Mouse (Mus musculus) neutrophil, adult 5-6 weeks (primary cell): ENCODE measurements at regions not wholly inside any gene's neighbourhood (a gene's known extent, or its start where the extent isn't known, plus 50 kb on each side); places are given as distances from the start of the nearest gene placed in this dataset.
"Not testable (repeated sequence)": the region's sequence is repeated elsewhere in the genome, so short reads cannot be mapped to it uniquely, and the experiment has no call there.

Experiments used
- ATAC-seq: fragments of 151-379, 151-347 bp; 2 replicates; pipeline ENCODE4 v1.8.0; 2017; ENCODE audit warnings: mild to moderate bottlenecking, moderate TSS enrichment; ENCODE audit not compliant: insufficient number of reproducible peaks, poor library complexity, low FRiP score, severe bottlenecking; ENCODE audit errors: extremely low read depth

GRCm38 (mm10) chr10:56956728-56957127 lies 529.5 kb upstream of the Hsf2 start:
- ATAC-seq, result no peak

GRCm38 (mm10) chr10:56962096-56962807 lies 523.9 kb upstream of the Hsf2 start:
- no peak for ATAC-seq

DNA sequence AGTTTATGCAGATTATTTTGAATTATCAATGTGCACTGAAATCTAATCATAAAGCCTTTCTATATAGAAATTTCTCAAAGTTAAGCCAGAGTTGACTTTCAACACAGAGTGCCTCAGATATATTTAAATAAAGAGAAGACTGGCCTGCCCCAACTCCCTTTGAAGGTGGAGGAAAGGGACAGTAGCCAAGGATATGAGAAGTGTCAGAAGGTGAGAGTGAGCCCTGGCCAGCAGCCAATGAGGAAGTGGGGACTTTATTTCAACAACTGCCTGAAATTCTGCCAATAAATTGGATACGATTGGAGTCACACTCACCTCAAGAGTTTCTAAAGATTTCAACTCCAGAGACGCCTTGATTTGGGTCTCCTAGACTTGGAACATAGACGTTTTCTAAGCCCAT lies 523.0 kb upstream of the Hsf2 start:
- ATAC-seq, result no peak

DNA sequence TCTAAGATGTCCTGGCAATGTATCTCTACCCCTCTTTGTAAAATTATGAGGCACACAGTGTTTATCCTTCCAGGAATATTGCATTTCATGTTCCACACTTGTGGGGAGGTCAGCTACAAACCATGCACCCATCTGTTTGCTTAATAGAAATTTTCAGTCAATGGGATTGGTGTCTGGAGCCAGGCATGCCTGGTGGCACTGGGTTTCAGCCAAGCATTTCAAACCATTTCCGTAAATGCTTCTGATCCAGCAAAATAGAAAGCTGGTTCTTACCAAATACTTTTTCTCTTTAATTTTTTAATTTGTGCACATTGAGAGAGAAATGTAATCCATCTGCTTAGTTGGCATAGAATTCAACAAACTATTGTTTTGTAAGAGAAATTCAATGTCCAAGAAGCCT lies 517.3 kb upstream of the Hsf2 start:
- no peak for ATAC-seq

- no peak for ATAC-seq
These were observed 511.4 kb upstream of the Hsf2 start for GRCm38 (mm10) chr10:56974812-56975211.

DNA sequence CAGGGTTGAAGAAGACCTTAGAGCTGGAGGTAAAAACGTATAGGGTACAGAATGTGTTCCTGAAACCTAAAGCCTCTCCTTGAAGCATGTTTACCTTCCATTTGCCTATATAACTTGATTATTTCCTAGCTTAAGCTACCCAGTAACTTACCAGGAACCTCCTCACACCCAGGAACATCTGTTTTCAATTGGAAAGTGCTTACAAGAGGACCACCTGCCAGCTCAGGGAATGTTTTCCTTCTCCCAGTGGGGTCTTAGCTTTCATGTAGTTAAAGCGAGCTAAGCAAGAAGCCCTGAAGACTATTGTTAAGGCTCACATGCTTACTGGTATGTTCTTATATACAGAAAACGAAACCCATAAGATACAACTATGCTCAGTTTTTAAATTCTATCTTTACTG lies 506.6 kb upstream of the Hsf2 start:
- ATAC-seq, result no peak

GRCm38 (mm10) chr10:56980821-56981220 lies 505.4 kb upstream of the Hsf2 start:
- ATAC-seq, result no peak

DNA sequence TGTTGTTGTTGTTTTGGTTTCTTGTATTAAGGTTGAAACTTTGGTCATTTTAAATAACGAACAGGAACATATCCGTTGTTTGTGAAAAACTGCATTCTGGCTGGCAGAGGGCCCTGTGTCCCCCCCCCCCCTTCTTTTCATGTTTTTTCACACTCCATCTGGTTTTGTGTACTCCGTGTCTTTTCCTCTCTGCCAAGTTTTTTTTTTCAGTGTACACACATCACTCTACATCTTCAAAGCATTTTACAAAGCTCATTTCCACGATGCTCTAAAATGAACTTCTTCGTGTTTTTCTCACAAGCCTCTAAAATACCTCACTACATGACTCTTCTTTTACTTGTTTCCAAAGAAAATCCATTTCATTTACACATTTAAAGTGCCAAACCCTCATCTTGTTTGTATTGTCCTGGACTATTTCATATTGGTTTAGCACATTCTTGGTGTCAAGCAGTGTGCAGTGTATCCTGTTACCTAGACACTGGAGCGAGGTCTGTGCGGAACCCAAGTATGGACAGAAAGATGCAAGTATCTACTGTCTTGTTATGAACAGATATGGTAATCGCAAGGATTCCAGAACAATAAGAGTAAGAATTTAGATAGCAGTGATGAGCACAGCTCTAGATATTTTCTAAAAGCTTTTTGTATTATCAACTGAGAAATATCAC lies 503.5 kb upstream of the Hsf2 start:
- ATAC-seq, result no peak

DNA sequence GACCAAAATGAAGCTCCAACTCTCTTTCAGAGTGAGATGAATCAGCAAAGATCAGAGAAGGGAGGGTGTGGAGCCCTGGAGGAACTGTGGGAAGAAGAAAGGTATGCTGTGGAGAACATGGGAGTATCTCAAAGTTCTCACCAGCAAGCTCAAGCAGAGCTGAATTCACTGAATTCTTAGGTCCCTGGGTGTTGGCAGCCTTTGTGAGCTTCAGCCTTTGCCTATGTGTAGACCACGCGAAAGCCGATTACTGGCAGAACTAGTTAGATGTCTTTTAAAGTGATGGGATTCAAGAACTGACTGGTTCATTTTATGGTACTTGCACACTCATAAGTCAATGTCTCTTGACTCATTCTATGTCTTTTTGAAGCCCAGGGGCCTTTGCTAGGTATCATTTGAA lies 491.2 kb upstream of the Hsf2 start:
- no peak for ATAC-seq

DNA sequence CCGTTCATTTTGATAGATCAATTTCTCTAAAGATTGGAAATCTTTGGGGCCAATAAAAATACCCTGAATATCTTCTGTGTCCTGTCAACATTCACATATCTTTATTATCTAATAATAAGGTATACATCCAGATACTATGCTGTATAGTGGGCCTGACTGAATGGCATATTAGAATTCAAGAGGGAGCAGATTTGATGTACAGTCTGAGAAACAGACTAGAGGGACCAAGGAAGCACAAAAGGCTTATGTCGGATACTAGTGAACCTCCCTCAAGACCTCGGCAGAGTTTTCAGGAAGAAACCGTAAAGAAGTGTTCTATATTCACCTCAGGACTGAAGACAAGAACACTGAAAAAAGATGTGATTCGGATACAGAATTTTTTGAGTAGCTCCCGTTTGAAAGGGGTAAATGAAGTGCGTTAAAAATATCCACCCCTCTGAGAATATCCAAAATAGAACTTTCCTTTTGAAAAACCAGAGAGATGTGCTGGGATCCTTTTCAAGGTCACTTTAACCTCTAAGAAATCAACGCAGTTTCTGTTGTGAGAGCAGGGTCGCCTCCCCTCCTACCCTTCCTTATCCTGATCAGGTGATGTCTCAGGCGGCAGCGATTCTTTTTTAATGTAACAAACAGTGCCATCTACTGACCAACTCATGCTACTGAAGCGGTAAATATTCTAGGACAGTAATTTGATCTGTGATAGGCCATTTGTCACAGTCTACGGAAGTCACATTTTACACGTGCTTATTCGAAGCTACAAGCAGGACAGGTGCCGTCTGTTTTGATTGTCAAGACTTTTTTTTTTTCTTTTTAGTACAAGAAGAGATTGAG lies 485.1 kb upstream of the Hsf2 start:
- ATAC-seq, result 0 out of 2 replicates have a peak, but pooled peaks have one; percentile 51

- ATAC-seq, result no peak
These were observed 484.5 kb upstream of the Hsf2 start for GRCm38 (mm10) chr10:57001723-57002110.

DNA sequence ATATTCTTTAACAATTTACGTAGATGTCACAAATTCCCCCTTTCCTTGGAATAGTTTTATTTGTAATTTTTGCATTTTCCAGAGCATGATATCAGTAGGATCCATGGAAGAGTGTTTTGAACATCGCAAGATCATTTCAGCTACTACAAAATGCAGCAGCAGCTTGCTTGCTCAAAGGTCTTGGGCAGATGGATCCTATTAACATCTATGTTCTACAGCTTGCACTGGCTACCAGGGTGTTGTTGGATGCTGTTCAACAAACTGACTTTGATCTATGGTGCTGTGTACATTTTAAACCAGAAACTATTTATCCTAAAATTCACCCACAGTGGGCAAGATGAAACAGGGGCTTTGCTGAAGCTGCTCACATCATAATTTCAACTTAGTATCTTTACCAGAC lies 448.5 kb upstream of the Hsf2 start:
- ATAC-seq, result no peak

GRCm38 (mm10) chr10:57040201-57040600 lies 446.0 kb upstream of the Hsf2 start:
- no peak for ATAC-seq

- ATAC-seq, result no peak
These were observed 440.2 kb upstream of the Hsf2 start for GRCm38 (mm10) chr10:57046021-57046420.

DNA sequence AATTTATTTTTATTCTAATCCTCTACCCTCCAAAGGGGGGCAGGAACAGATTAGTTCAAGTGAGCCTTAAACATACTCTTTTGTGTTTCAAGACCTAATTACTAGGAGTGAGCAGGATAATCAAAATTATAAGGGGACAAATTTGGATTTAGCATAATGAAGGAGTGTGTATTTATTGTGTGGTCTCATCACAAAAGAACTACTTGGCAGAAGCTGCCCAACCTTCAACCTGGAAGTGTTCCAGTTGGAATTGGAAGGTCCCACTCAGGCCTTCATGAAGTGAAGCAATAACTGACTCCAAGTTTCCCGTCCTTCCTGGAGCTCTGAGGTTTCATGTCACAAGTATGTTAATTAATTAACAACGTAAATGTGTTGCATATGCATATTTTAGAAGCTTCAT lies 439.3 kb upstream of the Hsf2 start:
- no peak for ATAC-seq

DNA sequence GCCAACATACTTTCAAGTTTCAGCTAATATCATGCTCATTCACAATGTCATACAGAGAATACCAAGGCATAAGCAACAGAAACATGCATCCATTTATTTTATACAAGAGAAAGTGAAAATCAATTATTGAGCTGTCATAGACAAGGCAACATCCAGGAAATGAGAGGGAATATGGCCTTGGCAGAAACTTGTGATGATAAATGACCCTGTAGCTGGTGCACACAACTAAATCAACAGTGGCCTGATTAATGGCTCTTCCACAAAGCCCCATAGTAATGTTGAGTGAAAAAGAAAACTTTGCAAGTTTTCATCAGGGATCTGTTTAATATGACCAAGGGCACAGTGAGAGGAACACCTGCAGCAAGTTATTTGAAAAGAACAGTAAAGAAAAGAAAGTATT lies 438.5 kb upstream of the Hsf2 start:
- no peak for ATAC-seq

- ATAC-seq, result not testable (repeated sequence)
These were observed 432.8 kb upstream of the Hsf2 start for GRCm38 (mm10) chr10:57053375-57053774.

DNA sequence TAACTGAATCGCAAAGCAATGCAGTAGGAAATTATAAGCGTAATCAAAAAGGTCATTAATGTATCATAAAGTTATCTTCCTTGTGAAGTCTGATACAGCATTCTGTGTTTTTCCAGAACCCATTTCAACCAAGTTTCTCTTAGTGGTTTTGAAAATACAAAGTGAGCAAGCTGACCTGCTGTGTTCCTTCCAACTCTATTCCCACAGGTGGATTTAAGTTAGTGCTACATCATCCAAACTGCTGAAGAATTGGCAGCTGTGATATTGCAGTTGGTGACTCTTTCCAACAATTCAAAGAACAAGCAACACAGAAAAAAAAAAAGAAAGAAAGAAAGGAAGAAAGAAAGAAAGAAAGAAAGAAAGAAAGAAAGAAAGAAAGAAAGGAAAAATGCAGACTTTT lies 396.1 kb upstream of the Hsf2 start:
- no peak for ATAC-seq

DNA sequence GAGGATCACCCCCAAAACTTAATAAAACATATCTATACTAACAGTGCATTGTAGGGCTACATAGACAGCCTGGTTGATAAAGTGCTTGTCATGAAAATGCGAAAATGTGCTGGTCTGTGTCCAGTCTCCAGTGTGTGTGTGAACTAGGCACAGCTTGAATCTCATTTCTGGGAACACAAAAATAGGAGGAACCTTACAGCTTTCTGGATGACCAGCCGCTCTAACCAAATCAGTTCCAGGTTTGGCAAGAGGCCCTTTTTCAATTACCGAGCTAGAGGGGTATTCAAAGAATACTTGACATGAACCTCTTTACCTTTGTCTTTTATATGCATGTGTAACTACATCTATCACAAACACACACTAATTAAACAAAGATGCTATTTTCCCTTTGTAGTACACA lies 390.3 kb upstream of the Hsf2 start:
- no peak for ATAC-seq

- ATAC-seq, result no peak
These were observed 372.8 kb upstream of the Hsf2 start for GRCm38 (mm10) chr10:57113359-57113758.
